Mouse (Mus musculus): ENCODE results near the gene Fam129c. TPM values are rescaled to one million over a fixed set of nuclear protein-coding genes. Genes with fewer than 3 reads are reported as not detected.

Gene Fam129c
- polyA plus RNA-seq, 1 experiment: 2.4 TPM

- Histone ChIP-seq H3K79me2 (ENCODE audit: control insufficient read depth, insufficient read depth) (no peaks in the 10 kb centered on the region), H3K27me3 (ENCODE audit: control insufficient read depth, insufficient read depth, insufficient read length) (no peaks in the 10 kb centered on the region), H3K4me3 (ENCODE audit: insufficient read depth, poor library complexity, severe bottlenecking) (no peak overlapping the region)
These were observed 4.7 kb downstream of the Fam129c start for GRCm38 (mm10) chr8:71601939-71602665.

GRCm38 (mm10) chr8:71602666-71603334, 5.4 kb downstream of the Fam129c start:
- H3K79me2 ChIP-seq (ENCODE audit: control insufficient read depth, insufficient read depth): no peaks in the 10 kb centered on the region
- H3K36me3 ChIP-seq (ENCODE audit: control insufficient read depth, insufficient read depth): no peaks in the 10 kb centered on the region
- no peak overlapping the region for H3ac ChIP-seq (ENCODE audit: control insufficient read depth, insufficient read length, low read depth)
- TF ChIP-seq USF1 (IDR thresholded peaks at IDR 0.05; ENCODE audit: low read depth) (no peak), FOSL1 (IDR thresholded peaks at IDR 0.05; ENCODE audit: insufficient read depth, low read length, poor library complexity, severe bottlenecking) (no peak), CEBPB (IDR thresholded peaks at IDR 0.05; ENCODE audit: low read depth) (no peak), MYOD1 (IDR thresholded peaks at IDR 0.05; ENCODE audit: control insufficient read depth, insufficient read length, low read depth) (no peak), CTCF (IDR thresholded peaks at IDR 0.05; ENCODE audit: control insufficient read depth, insufficient read depth, insufficient read length) (no peak), MYOG (IDR thresholded peaks at IDR 0.05; ENCODE audit: control insufficient read depth, extremely low read depth, insufficient read length) (no peak), MAX (IDR thresholded peaks at IDR 0.05) (no peak)
- no peak overlapping the region for H3K4me3 ChIP-seq (ENCODE audit: insufficient read depth, poor library complexity, severe bottlenecking)
- no peaks in the 10 kb centered on the region for H3K27me3 ChIP-seq (ENCODE audit: control insufficient read depth, insufficient read depth, insufficient read length)
- no peaks in the 10 kb centered on the region for H3K79me3 ChIP-seq (ENCODE audit: low read depth)

More at GRCm38 (mm10) chr8:71601939-71602665, 4.7 kb downstream of the Fam129c start:
- H3K36me3 ChIP-seq (ENCODE audit: control insufficient read depth, insufficient read depth): no peaks in the 10 kb centered on the region
- TF ChIP-seq MYOG (IDR thresholded peaks at IDR 0.05; ENCODE audit: control insufficient read depth, extremely low read depth, insufficient read length): no peak
- TF ChIP-seq USF1 (IDR thresholded peaks at IDR 0.05; ENCODE audit: low read depth): no peak
- no peak for TF ChIP-seq FOSL1 (IDR thresholded peaks at IDR 0.05; ENCODE audit: insufficient read depth, low read length, poor library complexity, severe bottlenecking)
- TF ChIP-seq CEBPB (IDR thresholded peaks at IDR 0.05; ENCODE audit: low read depth): no peak
- no peak for TF ChIP-seq MYOD1 (IDR thresholded peaks at IDR 0.05; ENCODE audit: control insufficient read depth, insufficient read length, low read depth)
- no peak for TF ChIP-seq CTCF (IDR thresholded peaks at IDR 0.05; ENCODE audit: control insufficient read depth, insufficient read depth, insufficient read length)
- no peak for TF ChIP-seq MAX (IDR thresholded peaks at IDR 0.05)
- H3K79me3 ChIP-seq (ENCODE audit: low read depth): no peaks in the 10 kb centered on the region
- H3ac ChIP-seq (ENCODE audit: control insufficient read depth, insufficient read length, low read depth): no peak overlapping the region

- H3K27me3 ChIP-seq (ENCODE audit: control insufficient read depth, insufficient read depth, insufficient read length): no peaks in the 10 kb centered on the region
- no peak overlapping the region for H3K4me3 ChIP-seq (ENCODE audit: insufficient read depth, poor library complexity, severe bottlenecking)
- H3ac ChIP-seq (ENCODE audit: control insufficient read depth, insufficient read length, low read depth): no peak overlapping the region
- H3K79me3 ChIP-seq (ENCODE audit: low read depth): no peaks in the 10 kb centered on the region
- H3K36me3 ChIP-seq (ENCODE audit: control insufficient read depth, insufficient read depth): no peaks in the 10 kb centered on the region
- no peak for TF ChIP-seq CEBPB (IDR thresholded peaks at IDR 0.05; ENCODE audit: low read depth)
- TF ChIP-seq MYOG (IDR thresholded peaks at IDR 0.05; ENCODE audit: control insufficient read depth, extremely low read depth, insufficient read length): no peak
- TF ChIP-seq USF1 (IDR thresholded peaks at IDR 0.05; ENCODE audit: low read depth): no peak
- no peak for TF ChIP-seq MYOD1 (IDR thresholded peaks at IDR 0.05; ENCODE audit: control insufficient read depth, insufficient read length, low read depth)
- TF ChIP-seq MAX (IDR thresholded peaks at IDR 0.05): no peak
- no peak for TF ChIP-seq CTCF (IDR thresholded peaks at IDR 0.05; ENCODE audit: control insufficient read depth, insufficient read depth, insufficient read length)
- TF ChIP-seq FOSL1 (IDR thresholded peaks at IDR 0.05; ENCODE audit: insufficient read depth, low read length, poor library complexity, severe bottlenecking): no peak
- H3K79me2 ChIP-seq (ENCODE audit: control insufficient read depth, insufficient read depth): no peaks in the 10 kb centered on the region
These were observed 6.6 kb downstream of the Fam129c start for GRCm38 (mm10) chr8:71604021-71604420.

GRCm38 (mm10) chr8:71610822-71611651, 13.6 kb downstream of the Fam129c start, which contains the start of gene Colgalt1:
TSS of gene Colgalt1 (plus strand) at chr8:71610998.
- Histone ChIP-seq H3K79me2 (ENCODE audit: control insufficient read depth, insufficient read depth) (peaks cover 25% of the 10 kb centered on the region), H3K79me3 (ENCODE audit: low read depth) (peaks cover 13% of the 10 kb centered on the region), H3K36me3 (ENCODE audit: control insufficient read depth, insufficient read depth) (peaks cover 15% of the 10 kb centered on the region), H3ac (ENCODE audit: control insufficient read depth, insufficient read length, low read depth) (peak within 1 kb of the TSS; percentile 100), H3K4me3 (ENCODE audit: insufficient read depth, poor library complexity, severe bottlenecking) (peak within 1 kb of the TSS; percentile 76), H3K27me3 (ENCODE audit: control insufficient read depth, insufficient read depth, insufficient read length) (no peaks in the 10 kb centered on the region)
- TF ChIP-seq FOSL1 (IDR thresholded peaks at IDR 0.05; ENCODE audit: insufficient read depth, low read length, poor library complexity, severe bottlenecking) (no peak), MAX (IDR thresholded peaks at IDR 0.05) (peak; percentile 71), CTCF (IDR thresholded peaks at IDR 0.05; ENCODE audit: control insufficient read depth, insufficient read depth, insufficient read length) (peak; percentile 15)

GRCm38 (mm10) chr8:71612141-71612540, 14.7 kb downstream of the Fam129c start:
- TF ChIP-seq USF1 (IDR thresholded peaks at IDR 0.05; ENCODE audit: low read depth): no peak
- TF ChIP-seq MYOD1 (IDR thresholded peaks at IDR 0.05; ENCODE audit: control insufficient read depth, insufficient read length, low read depth): no peak
- no peak for TF ChIP-seq FOSL1 (IDR thresholded peaks at IDR 0.05; ENCODE audit: insufficient read depth, low read length, poor library complexity, severe bottlenecking)
- no peak for TF ChIP-seq CTCF (IDR thresholded peaks at IDR 0.05; ENCODE audit: control insufficient read depth, insufficient read depth, insufficient read length)
- no peak for TF ChIP-seq MAX (IDR thresholded peaks at IDR 0.05)
- no peak for TF ChIP-seq MYOG (IDR thresholded peaks at IDR 0.05; ENCODE audit: control insufficient read depth, extremely low read depth, insufficient read length)
- TF ChIP-seq CEBPB (IDR thresholded peaks at IDR 0.05; ENCODE audit: low read depth): no peak
- peak overlapping the region; percentile 76 for H3K4me3 ChIP-seq (ENCODE audit: insufficient read depth, poor library complexity, severe bottlenecking)
- H3K79me2 ChIP-seq (ENCODE audit: control insufficient read depth, insufficient read depth): peaks cover 25% of the 10 kb centered on the region
- H3K27me3 ChIP-seq (ENCODE audit: control insufficient read depth, insufficient read depth, insufficient read length): no peaks in the 10 kb centered on the region
- peaks cover 13% of the 10 kb centered on the region for H3K79me3 ChIP-seq (ENCODE audit: low read depth)
- peak overlapping the region; percentile 100 for H3ac ChIP-seq (ENCODE audit: control insufficient read depth, insufficient read length, low read depth)
- peaks cover 15% of the 10 kb centered on the region for H3K36me3 ChIP-seq (ENCODE audit: control insufficient read depth, insufficient read depth)

All from C2C12 (cell line).